ENCODE assay signal across 19 mouse cellular contexts in genomic region chr1:174522809-174523511, GRCm38 (mm10). TPM values are rescaled to one million over a fixed set of nuclear protein-coding genes. Genes with fewer than 3 reads are reported as not detected.
A peak's percentile ranks its signal among the peaks of the same experiment; 100 is the strongest.
DNase-seq lines count a peak whose midpoint lies in the region; ATAC-seq lines count a peak whose summit lies in the region.
"Had no signal": no experiment of that assay in that cellular context is flagged by ENCODE, and none has a peak within 500 bp of the region (broad histone marks: within the 10 kb centered on the region; RNA-seq: fewer than 3 reads in every experiment).

No protein-coding gene starts in this region.

- no peak overlapping the region for H3K9ac ChIP-seq in lung, embryonic 15.5 days
- H3K9ac ChIP-seq in midbrain, embryonic 12.5 days (replicated peaks) = no peak overlapping the region
- H3K9ac ChIP-seq: embryonic facial prominence, embryonic 12.5 days; heart, embryonic 15.5 days; limb, embryonic 12.5 days; liver, embryonic 15.5 days had no signal

- no peak overlapping the region for H3K4me2 ChIP-seq in lung, embryonic 15.5 days
- H3K4me2 ChIP-seq in midbrain, embryonic 12.5 days (replicated peaks) = no peak overlapping the region
- H3K4me2 ChIP-seq: embryonic facial prominence, embryonic 12.5 days; heart, embryonic 15.5 days; limb, embryonic 12.5 days; liver, embryonic 15.5 days had no signal

- DNase-seq in cerebellum, adult 9-11 months = no peak
- no peak for DNase-seq in lung, postnatal 14 days
- no peak for DNase-seq in adrenal gland, postnatal 36 days
- no peak for DNase-seq in left cerebral cortex, postnatal 36 days (ENCODE audit: low spot score in 2 of 2)
- DNase-seq in frontal cortex, postnatal 36 days (ENCODE audit: low spot score in 2 of 2) = no peak
- DNase-seq: adrenal gland, adult 8-10 months; kidney, postnatal 10 days; lung, postnatal 4 days had no signal

- H3K27me3 ChIP-seq in lung, embryonic 15.5 days = no peaks in the 10 kb centered on the region
- no peaks in the 10 kb centered on the region for H3K27me3 ChIP-seq in midbrain, embryonic 12.5 days
- H3K27me3 ChIP-seq: CH12.LX; embryonic facial prominence, embryonic 12.5 days; heart, embryonic 15.5 days; limb, embryonic 12.5 days; liver, embryonic 15.5 days; Patski had no signal

- no peaks in the 10 kb centered on the region for H3K9me3 ChIP-seq in lung, embryonic 15.5 days
- H3K9me3 ChIP-seq in midbrain, embryonic 12.5 days = no peaks in the 10 kb centered on the region
- H3K9me3 ChIP-seq: embryonic facial prominence, embryonic 12.5 days; heart, embryonic 15.5 days; limb, embryonic 12.5 days; liver, embryonic 15.5 days had no signal

- H3K36me3 ChIP-seq in lung, embryonic 15.5 days = no peaks in the 10 kb centered on the region
- H3K36me3 ChIP-seq in midbrain, embryonic 12.5 days = no peaks in the 10 kb centered on the region
- H3K36me3 ChIP-seq: embryonic facial prominence, embryonic 12.5 days; heart, embryonic 15.5 days; limb, embryonic 12.5 days; liver, embryonic 15.5 days had no signal

- WGBS in lung, embryonic 15.5 days = 53% methylated on average over 4 of the region's 4 CpGs
- WGBS in midbrain, embryonic 12.5 days = 38% methylated on average over 4 of the region's 4 CpGs

- no peak overlapping the region for H3K27ac ChIP-seq in lung, embryonic 15.5 days
- H3K27ac ChIP-seq in midbrain, embryonic 12.5 days (replicated peaks) = peak overlapping the region; percentile 60
- H3K27ac ChIP-seq: embryonic facial prominence, embryonic 12.5 days; heart, embryonic 15.5 days; limb, embryonic 12.5 days; liver, embryonic 15.5 days had no signal

- intact Hi-C loops in left cerebral cortex, postnatal 36 days (cut with DNase I) = no loop called here

- ATAC-seq in cerebellum, adult (ENCODE audit: insufficient number of reproducible peaks, low FRiP score, low TSS enrichment) = 0 out of 2 replicates have a peak, but pooled peaks have one; percentile 40
- ATAC-seq in lung, embryonic 15.5 days (ENCODE audit: borderline replicate concordance, extremely low read depth, low FRiP score, low TSS enrichment) = 0 out of 2 replicates have a peak, but pooled peaks have one; percentile 14
- peak; percentile 62 for ATAC-seq in midbrain, embryonic 12.5 days (ENCODE audit: low FRiP score, low read depth)
- ATAC-seq: inflammation-experienced regulatory T-cells, adult 6 months; Patski had no signal

- H3K4me1 ChIP-seq in lung, embryonic 15.5 days = no peaks in the 10 kb centered on the region
- H3K4me1 ChIP-seq in midbrain, embryonic 12.5 days = peaks cover 20% of the 10 kb centered on the region
- H3K4me1 ChIP-seq: embryonic facial prominence, embryonic 12.5 days; heart, embryonic 15.5 days; limb, embryonic 12.5 days; liver, embryonic 15.5 days had no signal

- no peak overlapping the region for H3K4me3 ChIP-seq in lung, embryonic 15.5 days
- no peak overlapping the region for H3K4me3 ChIP-seq in midbrain, embryonic 12.5 days
- H3K4me3 ChIP-seq: embryonic facial prominence, embryonic 12.5 days; heart, embryonic 15.5 days; limb, embryonic 12.5 days; liver, embryonic 15.5 days had no signal

RNA-seq across cellular contexts. Expression of gene Fmn2, which starts 21.3 kb away (rescaled TPM):
- polyA plus RNA-seq in lung, embryonic 15.5 days (2015; fragmentation: Nextera tagmentation; extraction: Ambion mirVana) = 0.28 and 0.45 TPM in 2 replicates
- 11.4 TPM in 2 replicates for polyA plus RNA-seq in midbrain, embryonic 12.5 days (2016; fragmentation: Nextera tagmentation; extraction: Ambion mirVana)
- 1 to 10 TPM; 2.1 to 2.4 TPM for total RNA-seq in adrenal gland, postnatal 36 days (2021)
- 10 to 100 TPM; 79.9 to 80.9 TPM for total RNA-seq in left cerebral cortex, postnatal 36 days (2021)
- total RNA-seq: granulocyte monocyte progenitor cell, adult 5-6 weeks had no signal
- polyA plus RNA-seq: inflammation-experienced regulatory T-cells, adult 6 months; liver, embryonic 15.5 days; Patski had no signal

Comparison
In these comparisons a context has a peak if more than half of its experiments do, and no peak if none do; other contexts are left out.
1. RNA of gene Fmn2, which starts 21.3 kb away (total RNA-seq): 79.9 to 80.9 TPM in left cerebral cortex, postnatal 36 days; 2.1 to 2.4 TPM in adrenal gland, postnatal 36 days; every median in the first group is over 10 times any median in the second.
2. Peak in every context shown above with its lines, with median percentiles within 50 percentile points of each other: ATAC-seq.